Comparison of ENCODE assay signal across 8 mouse cellular contexts in genomic region chr10:36506033-36506726, GRCm38 (mm10). TPM values are rescaled to one million over a fixed set of nuclear protein-coding genes. Genes with fewer than 3 reads are reported as not detected.
DNase-seq lines count a peak whose midpoint lies in the region; ATAC-seq and TF ChIP-seq lines count a peak whose summit lies in the region.

No protein-coding gene starts in this region.

- DNase-seq in heart, adult 18-20 months: no peak
- peak; percentile 18 to 28 for DNase-seq in cerebellum, adult 18-20 months
- DNase-seq in forebrain, postnatal 0 days: peak; percentile 66
- peak; percentile 40 for DNase-seq in limb, embryonic 10.5 days (ENCODE audit: low spot score)
- DNase-seq in retina, postnatal 1 day: peak; percentile 60
- DNase-seq in spleen, postnatal 4 days (ENCODE audit: low spot score in 2 of 2): no peak
- DNase-seq in spleen, adult 18-20 months: no peak

- H3K4me3 ChIP-seq in heart, embryonic 15.5 days: peak overlapping the region; percentile 63
- H3K4me3 ChIP-seq in forebrain, postnatal 0 days (ENCODE audit: low read depth, low read length): peak overlapping the region; percentile 72
- H3K4me3 ChIP-seq in limb, embryonic 10.5 days: peak overlapping the region; percentile 68

- H3K27ac ChIP-seq in heart, embryonic 15.5 days: no peak overlapping the region
- peak overlapping the region; percentile 45; the same call in 1 of the 2 replicates for H3K27ac ChIP-seq in forebrain, postnatal 0 days (ENCODE audit: low read depth, low read length)
- no peak overlapping the region for H3K27ac ChIP-seq in limb, embryonic 10.5 days

- WGBS in heart, embryonic 15.5 days: 13% methylated on average over 13 of the region's 13 CpGs
- WGBS in forebrain, postnatal 0 days: 9% methylated on average over 13 of the region's 13 CpGs
- WGBS in limb, embryonic 10.5 days: 7% methylated on average over 13 of the region's 13 CpGs

- H3K9ac ChIP-seq in heart, embryonic 15.5 days: peak overlapping the region; percentile 58; the same call in 1 of the 2 replicates
- peak overlapping the region; percentile 71 for H3K9ac ChIP-seq in forebrain, postnatal 0 days

- no peaks in the 10 kb centered on the region for H3K9me3 ChIP-seq in heart, embryonic 15.5 days (replicated peaks)
- H3K9me3 ChIP-seq in forebrain, postnatal 0 days (ENCODE audit: low read length): no peaks in the 10 kb centered on the region
- H3K9me3 ChIP-seq in limb, embryonic 10.5 days (replicated peaks): no peaks in the 10 kb centered on the region

- peaks cover 43% of the 10 kb centered on the region for H3K27me3 ChIP-seq in heart, embryonic 15.5 days
- H3K27me3 ChIP-seq in forebrain, postnatal 0 days (ENCODE audit: insufficient read depth, low read length): no peaks in the 10 kb centered on the region
- H3K27me3 ChIP-seq in limb, embryonic 10.5 days (ENCODE audit: low read depth, poor library complexity, severe bottlenecking): peaks cover 64% of the 10 kb centered on the region

- peak; percentile 52; the same call in 1 of the 2 replicates for ATAC-seq in heart, embryonic 15.5 days (replicated peaks; ENCODE audit: insufficient number of reproducible peaks, insufficient read depth, low FRiP score, low read depth)
- peak; percentile 71 for ATAC-seq in forebrain, postnatal 0 days

- H3K4me2 ChIP-seq in heart, embryonic 15.5 days: peak overlapping the region; percentile 100
- H3K4me2 ChIP-seq in forebrain, postnatal 0 days (ENCODE audit: low read depth): peak overlapping the region; percentile 94

- peak; percentile 60 for TF ChIP-seq CTCF in forebrain, postnatal 0 days (IDR thresholded peaks at IDR 0.05; ENCODE audit: low read depth)

- H3K36me3 ChIP-seq in heart, embryonic 15.5 days: no peaks in the 10 kb centered on the region
- H3K36me3 ChIP-seq in forebrain, postnatal 0 days (ENCODE audit: insufficient read depth): no peaks in the 10 kb centered on the region
- no peaks in the 10 kb centered on the region for H3K36me3 ChIP-seq in limb, embryonic 10.5 days

- H3K4me1 ChIP-seq in heart, embryonic 15.5 days (replicated peaks): peaks cover 17% of the 10 kb centered on the region
- 0 out of 2 replicates have a peak, but pooled peaks cover 2% of the 10 kb centered on the region for H3K4me1 ChIP-seq in forebrain, postnatal 0 days (ENCODE audit: insufficient read depth)
- H3K4me1 ChIP-seq in limb, embryonic 10.5 days: peaks cover 19% of the 10 kb centered on the region

RNA-seq across cellular contexts. Expression of gene Hs3st5, which starts 0.4 kb away (rescaled TPM):
- polyA plus RNA-seq in heart, embryonic 15.5 days (2015; fragmentation: Nextera tagmentation; extraction: Ambion mirVana): 0.35 and 0.81 TPM in 2 replicates
- total RNA-seq in heart, adult 18-20 months (2021): 1 to 10 TPM; 2.7 to 2.8 TPM
- total RNA-seq in forebrain, postnatal 0 days (2014; rRNA removed): 19.2 and 29.0 TPM in 2 replicates
- 10.8 and 13.0 TPM in 2 replicates for polyA plus RNA-seq in forebrain, postnatal 0 days (2015; fragmentation: Nextera tagmentation; extraction: Ambion mirVana)
- polyA plus RNA-seq in limb, embryonic 10.5 days (2016; fragmentation: Nextera tagmentation; extraction: Ambion mirVana): 0.11 and 0.20 TPM in 2 replicates

Comparison
In these comparisons a context has a peak if more than half of its experiments do, and no peak if none do; other contexts are left out.
1. DNase-seq: peak in cerebellum, adult 18-20 months (2 of 2), forebrain, postnatal 0 days (single experiment), limb, embryonic 10.5 days (single experiment) and retina, postnatal 1 day (single experiment); none in heart, adult 18-20 months (0 of 2), spleen, postnatal 4 days (0 of 2) and spleen, adult 18-20 months (0 of 2).
2. Peak in every context shown above with its lines, with median percentiles within 50 percentile points of each other: H3K4me3 ChIP-seq.